Mouse (Mus musculus) embryonic facial prominence, embryonic 13.5 days (tissue): ENCODE results near the gene Rabggta. TPM values are rescaled to one million over a fixed set of nuclear protein-coding genes. Genes with fewer than 3 reads are reported as not detected.

Experiments used
- ATAC-seq: fragments of 200-750 bp; cut with Nextera tagmentation; 2 replicates; pipeline ENCODE4 v1.8.0; 2017; ENCODE audit warnings: low read depth; ENCODE audit not compliant: insufficient number of reproducible peaks, insufficient read depth, low FRiP score, low TSS enrichment
- H3K27ac ChIP-seq: fragments of 300-500 bp; sonication (generic); 2 replicates; pipeline ENCODE4 v1.5.1; 2015; ENCODE audit warnings: moderate library complexity, mild to moderate bottlenecking, inconsistent platforms
- H3K27me3 ChIP-seq: fragments of 300-500 bp; sonication (generic); 2 replicates; pipeline ENCODE4 v1.6.1; 2015; ENCODE audit warnings: mild to moderate bottlenecking, inconsistent platforms
- H3K36me3 ChIP-seq: fragments of 300-500 bp; sonication (generic); 2 replicates; pipeline ENCODE4 v1.6.1; 2015; ENCODE audit warnings: mild to moderate bottlenecking, inconsistent platforms
- H3K4me1 ChIP-seq: fragments of 300-500 bp; sonication (generic); 2 replicates; pipeline ENCODE4 v1.6.1; 2015; ENCODE audit warnings: inconsistent platforms
- H3K4me2 ChIP-seq: fragments of 300-500 bp; sonication (generic); 2 replicates; pipeline ENCODE4 v1.6.1; 2015; ENCODE audit warnings: moderate library complexity, mild to moderate bottlenecking, inconsistent platforms
- H3K4me3 ChIP-seq: fragments of 300-500 bp; sonication (generic); 2 replicates; pipeline ENCODE4 v1.5.1; 2015; ENCODE audit warnings: mild to moderate bottlenecking, inconsistent platforms
- H3K9ac ChIP-seq: fragments of 300-500 bp; sonication (generic); 2 replicates; pipeline ENCODE4 v1.6.1; 2015; ENCODE audit warnings: mild to moderate bottlenecking, inconsistent platforms
- H3K9me3 ChIP-seq: fragments of 300-500 bp; sonication (generic); 2 replicates; pipeline ENCODE4 v1.6.1; 2016; ENCODE audit warnings: inconsistent platforms
- WGBS: fragments of 180-500 bp; shearing (Covaris S2); methylation state at CpG from one replicate; pipeline ENCODE4 v1.1.7; 2015; ENCODE audit warnings: mixed read lengths; 5-methylcytosine and 5-hydroxymethylcytosine counted together
- polyA plus RNA-seq: library from polyadenylated mRNA; unstranded; fragments of >200 nt; fragmentation: Nextera tagmentation; extraction: Ambion mirVana; gene quantifications from 2 replicates; pipeline ENCODE4 v1.2.1, GENCODE M21; 2015

The Rabggta gene
- polyA plus RNA-seq, 1 experiment from 2014 or later: 32.2 TPM

- peaks cover 13% of the 10 kb centered on the region for H3K4me1 ChIP-seq
- H3K4me3 ChIP-seq: no peak overlapping the region
- no peaks in the 10 kb centered on the region for H3K9me3 ChIP-seq
- H3K27ac ChIP-seq: no peak overlapping the region
- ATAC-seq: no peak
- no peak overlapping the region; the same call in 1 of the 2 replicates for H3K9ac ChIP-seq
- peaks cover 21% of the 10 kb centered on the region for H3K27me3 ChIP-seq
- H3K36me3 ChIP-seq: peaks cover 44% of the 10 kb centered on the region
- WGBS: 83% methylated on average over 6 of the region's 6 CpGs
- H3K4me2 ChIP-seq: no peak overlapping the region
These were observed 35.5 kb upstream of the Rabggta start for GRCm38 (mm10) chr14:55757566-55757965.

GRCm38 (mm10) chr14:55747051-55747847 lies 25.2 kb upstream of the Rabggta start:
- Histone ChIP-seq H3K36me3 (peaks cover 48% of the 10 kb centered on the region), H3K9me3 (no peaks in the 10 kb centered on the region), H3K27me3 (no peaks in the 10 kb centered on the region), H3K27ac (no peak overlapping the region), H3K4me3 (peak overlapping the region; percentile 89), H3K4me1 (peaks cover 33% of the 10 kb centered on the region), H3K9ac (peak overlapping the region; percentile 87), H3K4me2 (peak overlapping the region; percentile 99)
- 89% methylated on average over 10 of the region's 10 CpGs for WGBS
- no peak for ATAC-seq

DNA sequence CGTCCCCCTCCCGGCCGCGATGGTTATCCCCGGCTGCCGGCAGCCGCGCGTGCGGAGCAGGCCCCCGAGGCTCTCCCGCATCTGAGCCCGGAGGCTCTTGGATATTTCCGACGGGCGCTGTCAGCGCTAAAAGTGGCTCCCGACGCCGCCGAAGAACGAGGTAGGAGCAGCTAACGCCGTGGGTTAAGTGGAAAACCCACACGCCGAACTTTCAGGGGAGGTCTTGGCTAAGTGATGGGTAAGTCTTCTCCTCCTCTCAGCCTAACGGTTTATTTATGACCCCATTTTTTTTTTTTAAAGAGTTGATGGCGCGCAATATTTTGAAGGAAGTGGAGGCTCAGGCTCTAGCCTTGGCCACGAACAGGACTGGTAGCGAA lies 23.8 kb upstream of the Rabggta start:
- Histone ChIP-seq H3K9ac (peak overlapping the region; percentile 87), H3K4me3 (peak overlapping the region; percentile 89), H3K36me3 (peaks cover 42% of the 10 kb centered on the region), H3K27ac (peak overlapping the region; percentile 71; the same call in 1 of the 2 replicates), H3K9me3 (no peaks in the 10 kb centered on the region), H3K4me2 (peak overlapping the region; percentile 99), H3K4me1 (peaks cover 33% of the 10 kb centered on the region), H3K27me3 (no peaks in the 10 kb centered on the region)
- ATAC-seq: no peak
- WGBS: under 1% methylated on average over 31 of the region's 31 CpGs

GRCm38 (mm10) chr14:55745180-55745860 lies 23.3 kb upstream of the Rabggta start, which contains the start of the genes Dhrs1 and Nop9:
Gene Dhrs1, minus strand, starts transcription at chr14:55745690.
Gene Nop9, plus strand, starts transcription at chr14:55745693.
- H3K36me3 ChIP-seq: peaks cover 43% of the 10 kb centered on the region
- H3K27ac ChIP-seq: peak within 1 kb of the TSS; percentile 71
- H3K9ac ChIP-seq: peak within 1 kb of the TSS; percentile 87
- H3K4me1 ChIP-seq: peaks cover 33% of the 10 kb centered on the region
- peak within 1 kb of the TSS; percentile 89 for H3K4me3 ChIP-seq
- 1% methylated on average over 47 of the region's 48 CpGs for WGBS
- H3K4me2 ChIP-seq: peak within 1 kb of the TSS; percentile 99
- peak; percentile 57 for ATAC-seq
- no peaks in the 10 kb centered on the region for H3K9me3 ChIP-seq
- H3K27me3 ChIP-seq: no peaks in the 10 kb centered on the region

DNA sequence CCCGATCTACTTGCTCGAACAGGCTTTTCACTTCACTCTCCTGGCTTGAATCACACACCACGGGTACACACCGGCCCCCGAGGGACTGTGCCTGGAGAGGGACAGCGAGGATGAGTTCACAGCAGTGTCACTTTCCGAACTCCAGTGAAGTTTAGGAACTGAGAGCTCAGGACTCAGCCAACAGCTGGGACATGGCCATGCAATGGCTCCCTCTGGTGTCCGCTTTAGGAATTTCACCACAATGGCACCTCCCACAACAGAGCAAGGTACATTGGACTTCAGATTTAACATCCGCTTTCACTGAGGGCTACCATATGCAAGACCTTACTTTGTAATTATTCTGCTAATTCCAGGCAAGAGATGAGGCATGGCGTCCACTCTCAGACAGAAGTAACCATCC lies 21.6 kb upstream of the Rabggta start:
- no peaks in the 10 kb centered on the region for H3K27me3 ChIP-seq
- no peaks in the 10 kb centered on the region for H3K9me3 ChIP-seq
- WGBS: 18% methylated on average over 10 of the region's 10 CpGs
- peak; percentile 48; the same call in 1 of the 2 replicates for ATAC-seq
- peak overlapping the region; percentile 46 for H3K9ac ChIP-seq
- H3K27ac ChIP-seq: no peak overlapping the region
- peak overlapping the region; percentile 99 for H3K4me2 ChIP-seq
- peak overlapping the region; percentile 2; the same call in 1 of the 2 replicates for H3K4me3 ChIP-seq
- H3K36me3 ChIP-seq: peaks cover 43% of the 10 kb centered on the region
- H3K4me1 ChIP-seq: peaks cover 33% of the 10 kb centered on the region

- H3K36me3 ChIP-seq: peaks cover 43% of the 10 kb centered on the region
- no peaks in the 10 kb centered on the region for H3K4me1 ChIP-seq
- ATAC-seq: no peak
- WGBS: 85% methylated on average over 9 of the region's 9 CpGs
- no peaks in the 10 kb centered on the region for H3K9me3 ChIP-seq
- no peak overlapping the region for H3K27ac ChIP-seq
- no peak overlapping the region for H3K9ac ChIP-seq
- no peaks in the 10 kb centered on the region for H3K27me3 ChIP-seq
- H3K4me3 ChIP-seq: no peak overlapping the region
- H3K4me2 ChIP-seq: no peak overlapping the region
These were observed 15.1 kb upstream of the Rabggta start for GRCm38 (mm10) chr14:55737086-55737687.

DNA sequence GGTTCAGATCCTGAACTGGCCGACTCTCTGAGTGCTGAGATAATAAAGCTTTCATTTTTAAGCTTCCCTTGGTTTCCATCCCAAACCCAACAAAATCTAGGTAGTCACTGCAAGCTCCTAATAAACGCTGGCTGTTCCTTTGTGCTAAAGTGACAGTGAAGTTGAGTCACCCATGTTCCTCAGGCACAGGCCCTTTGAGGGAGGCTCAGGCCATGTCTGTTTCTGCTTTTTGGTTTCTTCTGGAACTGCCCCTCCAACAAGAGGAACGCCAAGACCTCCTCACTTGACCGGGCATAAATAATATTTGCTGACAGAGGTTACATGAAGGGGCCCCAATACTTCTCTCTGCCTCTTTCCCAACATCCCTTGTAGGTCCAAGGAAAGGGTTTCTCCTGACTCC lies 13.7 kb upstream of the Rabggta start:
- Histone ChIP-seq H3K4me3 (no peak overlapping the region), H3K4me1 (no peaks in the 10 kb centered on the region), H3K4me2 (no peak overlapping the region), H3K27me3 (no peaks in the 10 kb centered on the region), H3K36me3 (peaks cover 34% of the 10 kb centered on the region), H3K27ac (no peak overlapping the region), H3K9ac (no peak overlapping the region), H3K9me3 (no peaks in the 10 kb centered on the region)
- ATAC-seq: no peak
- WGBS: 89% methylated on average over 4 of the region's 4 CpGs

GRCm38 (mm10) chr14:55735334-55735733 lies 13.3 kb upstream of the Rabggta start:
- Histone ChIP-seq H3K4me1 (no peaks in the 10 kb centered on the region), H3K27me3 (no peaks in the 10 kb centered on the region), H3K36me3 (peaks cover 30% of the 10 kb centered on the region), H3K4me2 (no peak overlapping the region), H3K4me3 (no peak overlapping the region), H3K9me3 (no peaks in the 10 kb centered on the region), H3K9ac (no peak overlapping the region), H3K27ac (no peak overlapping the region)
- WGBS: 77% methylated on average over 3 of the region's 3 CpGs
- ATAC-seq: no peak

- no peak for ATAC-seq
- no peak overlapping the region for H3K4me3 ChIP-seq
- H3K4me1 ChIP-seq: no peaks in the 10 kb centered on the region
- H3K9me3 ChIP-seq: no peaks in the 10 kb centered on the region
- H3K4me2 ChIP-seq: no peak overlapping the region
- H3K27me3 ChIP-seq: no peaks in the 10 kb centered on the region
- H3K9ac ChIP-seq: no peak overlapping the region
- H3K36me3 ChIP-seq: peaks cover 25% of the 10 kb centered on the region
- 70% methylated on average over 7 of the region's 7 CpGs for WGBS
- H3K27ac ChIP-seq: no peak overlapping the region
These were observed 12.8 kb upstream of the Rabggta start for GRCm38 (mm10) chr14:55734869-55735268.

DNA sequence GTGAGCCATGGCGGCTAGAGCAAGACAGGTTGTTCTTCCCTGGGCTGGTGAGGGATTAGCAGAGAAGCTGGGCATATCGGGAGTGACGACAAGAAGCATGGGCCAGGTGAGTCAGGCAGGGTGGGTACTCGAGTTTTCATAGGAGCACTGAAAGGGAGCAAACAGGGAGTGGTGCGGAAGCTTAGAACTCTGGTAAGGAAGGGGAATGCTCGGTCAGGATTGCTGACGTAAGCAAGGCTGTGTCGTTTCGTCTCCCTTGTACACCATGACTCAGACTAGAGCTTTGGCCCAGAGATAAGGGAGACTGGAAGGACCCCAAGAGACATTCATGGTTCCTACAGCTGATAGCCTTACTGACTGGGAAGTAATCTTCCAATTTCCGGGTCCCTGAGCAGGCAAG lies 11.8 kb upstream of the Rabggta start:
- ATAC-seq: no peak
- H3K4me3 ChIP-seq: no peak overlapping the region
- no peak overlapping the region for H3K27ac ChIP-seq
- 78% methylated on average over 10 of the region's 10 CpGs for WGBS
- no peaks in the 10 kb centered on the region for H3K9me3 ChIP-seq
- H3K4me1 ChIP-seq: no peaks in the 10 kb centered on the region
- peaks cover 15% of the 10 kb centered on the region for H3K36me3 ChIP-seq
- H3K9ac ChIP-seq: no peak overlapping the region
- no peaks in the 10 kb centered on the region for H3K27me3 ChIP-seq
- no peak overlapping the region for H3K4me2 ChIP-seq

- no peak overlapping the region for H3K4me2 ChIP-seq
- ATAC-seq: no peak
- no peak overlapping the region for H3K4me3 ChIP-seq
- 80% methylated on average over 7 of the region's 7 CpGs for WGBS
- H3K9ac ChIP-seq: 0 out of 2 replicates have a peak overlapping the region, but pooled peaks have one; percentile 23
- no peak overlapping the region for H3K27ac ChIP-seq
- no peaks in the 10 kb centered on the region for H3K4me1 ChIP-seq
- no peaks in the 10 kb centered on the region for H3K9me3 ChIP-seq
- no peaks in the 10 kb centered on the region for H3K36me3 ChIP-seq
- 0 out of 2 replicates have a peak, but pooled peaks cover 3% of the 10 kb centered on the region for H3K27me3 ChIP-seq
These were observed 8.5 kb upstream of the Rabggta start for GRCm38 (mm10) chr14:55730531-55731032.
